Mouse (Mus musculus) B cell, adult 67 days (primary cell): ENCODE results near the gene Trim65. TPM values are rescaled to one million over a fixed set of nuclear protein-coding genes. Genes with fewer than 3 reads are reported as not detected.

Source experiments
- total RNA-seq, 2 experiments: library from RNA; stranded (reverse); gene quantifications; 4 replicates each; pipeline ENCODE4 v1.2.4; 2023

Trim65 gene
- total RNA-seq, result 10 to 100 TPM; 41.8 to 52.2 TPM

DNA sequence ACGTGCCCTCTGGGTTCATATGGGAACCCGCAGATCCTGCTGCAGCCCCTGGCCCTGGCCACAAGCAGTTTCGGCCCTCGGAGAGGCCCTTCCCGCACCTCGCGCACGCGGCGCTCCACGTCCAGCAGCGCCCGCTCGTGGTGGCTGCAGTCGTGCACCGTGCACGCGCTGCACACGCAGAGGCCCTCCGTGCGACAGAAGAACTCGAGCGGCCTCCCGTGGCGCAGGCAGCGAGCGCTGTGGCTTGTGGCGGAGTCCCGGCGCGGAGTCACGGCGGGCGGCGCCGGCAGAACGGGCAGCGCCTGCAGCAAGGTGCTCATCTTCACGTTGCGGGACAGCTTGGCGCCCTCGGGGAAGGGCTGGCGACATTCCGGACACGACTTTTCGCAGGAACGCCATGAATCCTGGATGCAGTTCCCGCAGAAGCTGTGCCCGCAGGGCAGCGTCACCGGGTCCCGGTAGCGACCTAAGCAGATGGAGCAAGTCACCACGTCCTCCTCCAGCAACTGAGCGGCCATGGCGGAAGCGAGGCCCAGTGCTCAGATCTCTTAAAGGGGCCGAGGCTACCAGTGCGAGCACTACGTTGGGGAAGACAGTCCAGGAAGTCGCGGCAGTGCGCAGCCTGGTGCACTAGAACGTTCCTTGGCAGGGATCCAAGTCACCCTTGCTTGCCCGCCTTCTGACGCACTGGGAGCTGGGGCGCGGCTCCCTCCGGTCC, at the start of gene Trim65:
TSS of gene Trim65 (minus strand) at position 641 of the 718 bp plus-strand sequence.

GRCm38 (mm10) chr11:116167884-116168439, 37.0 kb upstream of the Trim65 start, which contains the start of gene Fbf1:
TSS of gene Fbf1 (minus strand) at chr11:116168166.

DNA sequence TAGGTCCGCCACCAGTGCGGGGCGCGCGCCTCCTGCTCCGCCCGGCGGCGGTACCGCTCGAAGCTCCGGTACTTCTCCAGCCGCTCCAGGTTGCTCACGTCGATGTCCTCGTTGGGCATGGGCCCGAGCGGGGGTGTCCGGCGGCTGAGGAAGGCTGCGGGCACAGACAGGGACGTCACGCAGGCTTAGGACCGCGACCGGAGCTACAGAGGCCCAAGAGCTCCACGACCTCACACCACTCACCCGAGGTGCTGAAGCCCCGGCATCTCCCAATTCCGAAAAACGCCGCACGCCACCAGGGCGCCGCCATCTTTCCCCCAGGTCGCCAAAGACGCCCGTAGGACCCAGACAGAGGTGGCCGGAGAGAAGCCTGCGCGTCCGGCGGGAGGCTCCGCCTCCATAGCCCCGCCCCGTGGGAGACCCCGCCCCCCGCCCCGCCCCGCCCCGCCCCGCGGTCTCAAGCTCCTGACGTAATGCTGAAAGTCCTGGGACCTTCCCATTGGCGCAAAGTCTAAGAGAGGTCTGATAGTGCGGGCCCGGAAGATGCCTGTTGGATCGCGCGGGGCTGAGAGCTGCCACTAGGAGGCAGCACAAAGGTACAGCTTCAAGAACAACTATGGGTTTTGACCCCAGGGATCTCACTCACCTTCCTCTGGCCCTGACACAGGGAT, 7.7 kb upstream of the Trim65 start, which contains the start of gene Mrpl38:
TSS of gene Mrpl38 (minus strand) at position 401 of the 671 bp plus-strand sequence.

GRCm38 (mm10) chr11:116127156-116127980, 3.6 kb downstream of the Trim65 start, which contains the start of gene Trim47:
TSS of gene Trim47 (minus strand) at chr11:116127210.

DNA sequence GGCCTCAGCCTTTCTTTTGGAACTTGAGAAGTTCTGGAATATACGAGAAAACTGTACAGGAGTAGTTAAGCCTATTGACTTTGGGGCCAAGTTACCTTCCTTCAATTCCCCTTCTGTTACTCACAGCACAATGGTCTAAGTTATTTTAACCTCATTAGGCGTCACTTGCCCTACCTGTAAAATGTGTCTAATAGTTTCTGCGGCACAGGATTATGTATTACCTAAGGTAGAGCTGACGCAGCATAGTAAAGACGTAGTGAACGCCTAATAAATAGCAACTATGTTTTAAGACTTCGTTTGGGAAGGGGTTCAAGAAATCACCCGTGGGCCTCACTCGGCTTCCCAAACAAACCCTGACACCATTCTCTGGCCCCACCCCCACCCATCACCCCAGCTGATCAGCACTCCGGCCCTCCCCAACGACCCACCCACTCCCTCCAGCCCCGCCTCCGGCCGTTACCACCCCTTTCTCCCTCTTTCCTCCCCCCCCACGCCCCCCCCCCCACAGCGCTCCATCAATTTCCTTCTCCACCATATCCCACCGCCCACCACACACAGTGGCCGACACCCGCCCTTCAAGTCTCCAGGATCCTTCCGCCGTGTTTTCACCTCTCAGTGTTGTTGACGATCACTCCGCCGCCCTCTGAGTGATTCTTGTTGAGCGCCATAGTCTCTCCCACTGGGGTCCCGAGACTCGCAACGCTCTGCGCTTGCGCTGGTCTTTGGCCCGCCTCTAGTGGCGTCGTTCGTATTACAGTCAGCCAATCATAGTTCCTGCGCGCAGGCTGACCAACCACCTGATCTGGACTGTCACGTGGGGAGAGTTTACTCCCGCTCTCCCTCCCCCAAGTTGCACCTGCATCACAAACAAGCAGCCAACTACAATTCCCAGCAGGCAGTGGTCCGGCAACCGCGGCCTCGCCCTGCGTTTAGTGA, 44.4 kb downstream of the Trim65 start, which contains the start of gene Wbp2:
TSS of gene Wbp2 (minus strand) at position 738 of the 936 bp plus-strand sequence.

GRCm38 (mm10) chr11:116077446-116078204, 53.3 kb downstream of the Trim65 start, which contains the start of gene Unc13d:
TSS of gene Unc13d (minus strand) at chr11:116077961.

Other genes with a start within 250 kb of the Trim65 start
- gene Smim5, start 231.2 kb downstream of the Trim65 start, total RNA-seq, result not detected
- not detected for gene Smim6, start 219.1 kb downstream of the Trim65 start, total RNA-seq
- gene Sap30bp, start 197.8 kb downstream of the Trim65 start, total RNA-seq, result 10 to 100 TPM; 48.3 to 55.7 TPM
- gene Recql5, start 197.7 kb downstream of the Trim65 start, total RNA-seq, result 10 to 100 TPM; 65.2 to 73.1 TPM
- under 1 TPM; 0.20 to 0.56 TPM for gene Itgb4, start 156.4 kb downstream of the Trim65 start, total RNA-seq
- 10 to 100 TPM; 17.7 to 21.5 TPM for gene Galk1, start 118.4 kb downstream of the Trim65 start, total RNA-seq
- gene H3f3b, start 103.2 kb downstream of the Trim65 start, total RNA-seq, result 1,000 to 10,000 TPM; 2,967 to 3,463 TPM
- 10 to 100 TPM; 69.9 to 84.3 TPM for gene Unk, start 100.8 kb downstream of the Trim65 start, total RNA-seq
- gene Unc13d, start 53.2 kb downstream of the Trim65 start, total RNA-seq, result 10 to 100 TPM; 60.6 to 74.3 TPM
- 100 to 1,000 TPM; 237 to 270 TPM for gene Wbp2, start 44.1 kb downstream of the Trim65 start, total RNA-seq
- under 1 TPM in 1 of 2 experiments, not detected in 1; 0.87 TPM for gene Trim47, start 3.9 kb downstream of the Trim65 start, total RNA-seq
- gene Mrpl38, start 7.7 kb upstream of the Trim65 start, total RNA-seq, result 10 to 100 TPM; 65.1 to 73.5 TPM
- gene Fbf1, start 37.0 kb upstream of the Trim65 start, total RNA-seq, result 10 to 100 TPM; 37.6 to 45.8 TPM
- gene Ten1, start 67.7 kb upstream of the Trim65 start, total RNA-seq, result 10 to 100 TPM; 38.1 to 49.3 TPM
- 10 to 100 TPM; 33.7 to 34.9 TPM for gene Acox1, start 67.9 kb upstream of the Trim65 start, total RNA-seq
- under 1 TPM in 1 of 2 experiments, not detected in 1; 0.09 TPM for gene Evpl, start 106.9 kb upstream of the Trim65 start, total RNA-seq
- 10 to 100 TPM; 57.8 to 61.5 TPM for gene Srp68, start 143.1 kb upstream of the Trim65 start, total RNA-seq
- under 1 TPM; 0.26 to 0.42 TPM for gene Galr2, start 149.8 kb upstream of the Trim65 start, total RNA-seq
- gene Exoc7, start 176.1 kb upstream of the Trim65 start, total RNA-seq, result 10 to 100 TPM; 57.8 to 69.4 TPM
- gene Foxj1, start 204.3 kb upstream of the Trim65 start, total RNA-seq, result 1 to 10 TPM; 2.0 to 2.1 TPM